Mouse (Mus musculus): Measurements from ENCODE around the gene Ifna5. TPM values are rescaled to one million over a fixed set of nuclear protein-coding genes. Genes with fewer than 3 reads are reported as not detected.
"Not testable (repeated sequence)": the region's sequence is repeated elsewhere in the genome, so short reads cannot be mapped to it uniquely, and the experiment has no call there.

The Ifna5 gene
- polyA plus RNA-seq, 1 experiment from 2014 or later: not detected

DNA sequence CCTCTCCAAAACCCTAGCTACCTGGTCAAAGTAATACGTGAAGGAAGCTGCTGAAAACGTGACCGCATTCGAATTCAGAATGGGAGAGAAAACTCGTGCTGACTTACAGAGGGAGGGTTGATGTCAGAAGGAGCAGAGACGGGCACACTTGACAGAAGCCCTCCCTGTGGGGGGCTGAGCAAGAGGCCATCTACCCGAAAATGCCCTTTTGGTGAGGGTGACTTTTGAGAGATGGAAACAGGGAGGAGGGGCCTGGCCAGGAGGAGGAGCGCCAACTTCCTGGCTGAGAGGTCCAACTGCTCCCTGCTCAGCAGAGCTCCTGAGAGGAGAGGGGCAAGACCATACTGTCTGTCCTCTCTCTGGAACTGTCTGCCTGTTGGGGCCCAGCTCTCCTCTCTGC is 30.1 kb upstream of the Ifna5 start, which contains the start of gene Gm13288:
Gm13288 (plus strand) TSS at position 301 of the 400 bp plus-strand sequence.
- H3K4me2 ChIP-seq (ENCODE audit: low read length): not testable (repeated sequence)
- peak within 1 kb of the TSS in 1 of 2 experiments; percentile 21; a peak in 2 of 4 replicates for H3K4me3 ChIP-seq (ENCODE audit: control insufficient read depth in 1 of 2, insufficient read depth in 1 of 2, low read depth in 1 of 2, low read length in 2 of 2)

DNA sequence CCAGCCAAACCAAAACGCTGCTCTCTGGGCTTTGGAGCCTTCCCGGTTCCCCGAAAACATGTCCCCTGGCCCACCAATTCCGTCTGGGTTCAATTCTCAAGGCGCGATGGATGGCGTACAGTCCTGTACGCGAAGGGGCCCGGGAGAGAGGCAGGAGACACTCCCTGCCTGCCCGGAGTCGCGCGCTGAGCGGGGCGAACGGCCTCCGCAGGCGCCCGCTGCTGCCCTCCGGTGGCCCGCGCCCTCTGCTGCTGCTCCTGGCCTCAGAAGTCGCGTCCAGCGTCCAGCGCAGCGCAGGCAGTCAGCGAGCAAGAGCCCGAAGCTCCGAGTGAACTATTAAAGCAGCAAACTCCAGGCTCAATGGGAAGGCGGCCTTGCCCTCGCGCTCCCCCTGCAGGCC is 29.6 kb upstream of the Ifna5 start:
- H3K4me2 ChIP-seq (ENCODE audit: low read length); ATAC-seq (ENCODE audit: insufficient number of reproducible peaks, insufficient read depth, low FRiP score, low read depth): not testable (repeated sequence)

More for the DNA sequence above, 30.1 kb upstream of the Ifna5 start, which contains the start of gene Gm13288:
- not testable (repeated sequence) for H3K27ac ChIP-seq (replicated peaks in 1 of 2; ENCODE audit: control insufficient read depth in 1 of 2, insufficient read depth in 1 of 2, low read depth in 2 of 2, low read length in 2 of 2); H3K9me3 ChIP-seq (ENCODE audit: control insufficient read depth, low read length); H3K9ac ChIP-seq (ENCODE audit: low read length); ATAC-seq (ENCODE audit: insufficient number of reproducible peaks, insufficient read depth, low FRiP score, low read depth); H3K36me3 ChIP-seq (ENCODE audit: control insufficient read depth, insufficient read depth, low read length); H3K4me1 ChIP-seq (ENCODE audit: control insufficient read depth in 2 of 2, insufficient read depth in 2 of 2, low read length in 2 of 2)
- WGBS: no CpG with 5 or more reads among the region's 8 CpGs
- H3K27me3 ChIP-seq (ENCODE audit: control insufficient read depth, insufficient read depth, low read length): peaks cover 15% of the 10 kb centered on the region

GRCm38 (mm10) chr4:88815928-88816327 is 19.4 kb upstream of the Ifna5 start, which contains the start of gene Ifna7:
TSS of gene Ifna7 (plus strand) at chr4:88816228.
- no peak for ATAC-seq (ENCODE audit: insufficient number of reproducible peaks, insufficient read depth, low FRiP score, low read depth)
- H3K27ac ChIP-seq (replicated peaks in 1 of 2; ENCODE audit: control insufficient read depth in 1 of 2, insufficient read depth in 1 of 2, low read depth in 2 of 2, low read length in 2 of 2): no peak within 1 kb of the TSS
- no peaks in the 10 kb centered on the region for H3K27me3 ChIP-seq (ENCODE audit: control insufficient read depth, insufficient read depth, low read length)
- H3K9me3 ChIP-seq (ENCODE audit: control insufficient read depth, low read length): no peaks in the 10 kb centered on the region
- H3K4me1 ChIP-seq (ENCODE audit: control insufficient read depth in 2 of 2, insufficient read depth in 2 of 2, low read length in 2 of 2): no peaks in the 10 kb centered on the region
- no peaks in the 10 kb centered on the region for H3K36me3 ChIP-seq (ENCODE audit: control insufficient read depth, insufficient read depth, low read length)
- no peak within 1 kb of the TSS for H3K4me3 ChIP-seq (ENCODE audit: control insufficient read depth in 1 of 2, insufficient read depth in 1 of 2, low read depth in 1 of 2, low read length in 2 of 2)
- 47% methylated on average over 3 of the region's 3 CpGs for WGBS
- H3K4me2 ChIP-seq (ENCODE audit: low read length): no peak within 1 kb of the TSS
- H3K9ac ChIP-seq (ENCODE audit: low read length): no peak within 1 kb of the TSS

More for the DNA sequence above, 29.6 kb upstream of the Ifna5 start:
- not testable (repeated sequence) for H3K9ac ChIP-seq (ENCODE audit: low read length); H3K36me3 ChIP-seq (ENCODE audit: control insufficient read depth, insufficient read depth, low read length); H3K27ac ChIP-seq (replicated peaks in 1 of 2; ENCODE audit: control insufficient read depth in 1 of 2, insufficient read depth in 1 of 2, low read depth in 2 of 2, low read length in 2 of 2); H3K9me3 ChIP-seq (ENCODE audit: control insufficient read depth, low read length); H3K4me1 ChIP-seq (ENCODE audit: control insufficient read depth in 2 of 2, insufficient read depth in 2 of 2, low read length in 2 of 2)
- Histone ChIP-seq H3K27me3 (ENCODE audit: control insufficient read depth, insufficient read depth, low read length) (peaks cover 15% of the 10 kb centered on the region), H3K4me3 (ENCODE audit: control insufficient read depth in 1 of 2, insufficient read depth in 1 of 2, low read depth in 1 of 2, low read length in 2 of 2) (peak overlapping the region in 1 of 2 experiments; percentile 21; a peak in 2 of 4 replicates)
- no CpG with 5 or more reads among the region's 34 CpGs for WGBS

DNA sequence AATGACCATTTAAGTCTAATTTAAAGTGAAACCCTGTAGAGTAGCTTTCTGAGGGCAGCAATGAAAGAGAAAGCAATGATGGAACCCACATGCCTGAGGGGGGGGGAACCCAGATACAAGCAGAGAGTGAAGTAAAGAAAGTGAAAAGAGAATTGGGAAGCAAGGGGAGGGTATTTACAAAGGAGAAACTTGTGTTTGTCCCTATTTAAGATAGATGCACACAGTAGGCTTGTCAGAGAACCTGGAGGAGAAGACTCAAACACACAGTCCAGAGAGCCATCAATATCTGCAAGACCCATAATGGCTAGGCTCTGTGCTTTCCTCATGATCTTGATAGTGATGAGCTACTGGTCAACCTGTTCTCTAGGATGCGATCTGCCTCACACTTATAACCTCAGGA is 15.7 kb upstream of the Ifna5 start, which contains the start of gene Ifna11:
Ifna11 (plus strand) TSS at position 301 of the 400 bp plus-strand sequence.
- 63% methylated on average over 1 of the region's 1 CpGs for WGBS
- no peak within 1 kb of the TSS for H3K27ac ChIP-seq (replicated peaks in 1 of 2; ENCODE audit: control insufficient read depth in 1 of 2, insufficient read depth in 1 of 2, low read depth in 2 of 2, low read length in 2 of 2)
- no peaks in the 10 kb centered on the region for H3K36me3 ChIP-seq (ENCODE audit: control insufficient read depth, insufficient read depth, low read length)
- no peak for ATAC-seq (ENCODE audit: insufficient number of reproducible peaks, insufficient read depth, low FRiP score, low read depth)
- H3K27me3 ChIP-seq (ENCODE audit: control insufficient read depth, insufficient read depth, low read length): no peaks in the 10 kb centered on the region
- no peak within 1 kb of the TSS for H3K9ac ChIP-seq (ENCODE audit: low read length)
- no peaks in the 10 kb centered on the region for H3K9me3 ChIP-seq (ENCODE audit: control insufficient read depth, low read length)
- H3K4me1 ChIP-seq (ENCODE audit: control insufficient read depth in 2 of 2, insufficient read depth in 2 of 2, low read length in 2 of 2): no peaks in the 10 kb centered on the region
- H3K4me3 ChIP-seq (ENCODE audit: control insufficient read depth in 1 of 2, insufficient read depth in 1 of 2, low read depth in 1 of 2, low read length in 2 of 2): no peak within 1 kb of the TSS
- no peak within 1 kb of the TSS for H3K4me2 ChIP-seq (ENCODE audit: low read length)

DNA sequence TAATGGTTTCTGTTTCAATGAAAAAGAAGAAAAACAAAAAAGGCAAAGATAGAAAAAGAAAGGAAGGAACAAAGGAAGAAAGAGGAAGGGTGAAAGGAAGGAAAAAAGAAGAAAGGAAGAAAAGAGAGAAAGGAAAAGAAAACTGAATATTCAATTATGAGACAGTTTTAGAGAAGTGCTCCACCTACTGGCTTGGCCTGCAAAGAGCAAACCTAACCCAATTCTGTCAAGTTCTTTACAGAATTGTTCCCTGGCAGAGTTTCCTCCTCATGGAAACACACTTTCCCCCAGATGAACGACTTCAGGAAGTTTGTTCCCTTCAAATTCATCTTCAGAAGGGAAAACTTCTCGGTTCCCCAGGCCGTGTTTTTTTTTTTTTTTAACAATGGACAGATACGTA is 12.3 kb upstream of the Ifna5 start:
- no peaks in the 10 kb centered on the region for H3K9me3 ChIP-seq (ENCODE audit: control insufficient read depth, low read length)
- H3K9ac ChIP-seq (ENCODE audit: low read length): no peak overlapping the region
- no peak for ATAC-seq (ENCODE audit: insufficient number of reproducible peaks, insufficient read depth, low FRiP score, low read depth)
- H3K4me1 ChIP-seq (ENCODE audit: control insufficient read depth in 2 of 2, insufficient read depth in 2 of 2, low read length in 2 of 2): no peaks in the 10 kb centered on the region
- no peak overlapping the region for H3K4me2 ChIP-seq (ENCODE audit: low read length)
- H3K27ac ChIP-seq (replicated peaks in 1 of 2; ENCODE audit: control insufficient read depth in 1 of 2, insufficient read depth in 1 of 2, low read depth in 2 of 2, low read length in 2 of 2): no peak overlapping the region
- no peaks in the 10 kb centered on the region for H3K27me3 ChIP-seq (ENCODE audit: control insufficient read depth, insufficient read depth, low read length)
- WGBS: 23% methylated on average over 4 of the region's 4 CpGs
- no peak overlapping the region for H3K4me3 ChIP-seq (ENCODE audit: control insufficient read depth in 1 of 2, insufficient read depth in 1 of 2, low read depth in 1 of 2, low read length in 2 of 2)
- H3K36me3 ChIP-seq (ENCODE audit: control insufficient read depth, insufficient read depth, low read length): no peaks in the 10 kb centered on the region

DNA sequence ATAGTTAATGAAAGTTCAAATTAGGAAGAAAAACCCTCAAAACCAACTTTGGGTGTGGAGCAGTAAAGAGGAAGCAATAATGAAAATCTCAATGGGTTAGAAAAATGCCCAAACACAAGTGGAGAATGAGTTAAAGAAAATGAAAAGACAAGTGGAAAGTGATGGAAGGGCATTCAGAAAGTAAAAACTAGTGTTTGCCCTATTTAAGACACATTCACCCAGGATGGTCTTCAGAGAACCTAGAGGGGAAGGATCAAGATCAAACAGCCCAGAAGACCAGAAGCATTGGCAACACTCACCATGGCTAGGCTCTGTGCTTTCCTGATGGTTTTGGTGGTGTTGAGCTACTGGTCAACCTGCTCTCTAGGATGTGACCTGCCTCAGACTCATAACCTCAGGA is 8.2 kb upstream of the Ifna5 start, which contains the start of gene Ifna6:
Ifna6 (plus strand) TSS at position 301 of the 400 bp plus-strand sequence.
- H3K36me3 ChIP-seq (ENCODE audit: control insufficient read depth, insufficient read depth, low read length); H3K4me2 ChIP-seq (ENCODE audit: low read length); H3K4me3 ChIP-seq (ENCODE audit: control insufficient read depth in 1 of 2, insufficient read depth in 1 of 2, low read depth in 1 of 2, low read length in 2 of 2); H3K27me3 ChIP-seq (ENCODE audit: control insufficient read depth, insufficient read depth, low read length); ATAC-seq (ENCODE audit: insufficient number of reproducible peaks, insufficient read depth, low FRiP score, low read depth); H3K9ac ChIP-seq (ENCODE audit: low read length); H3K4me1 ChIP-seq (ENCODE audit: control insufficient read depth in 2 of 2, insufficient read depth in 2 of 2, low read length in 2 of 2); H3K9me3 ChIP-seq (ENCODE audit: control insufficient read depth, low read length); H3K27ac ChIP-seq (replicated peaks in 1 of 2; ENCODE audit: control insufficient read depth in 1 of 2, insufficient read depth in 1 of 2, low read depth in 2 of 2, low read length in 2 of 2): not testable (repeated sequence)

DNA sequence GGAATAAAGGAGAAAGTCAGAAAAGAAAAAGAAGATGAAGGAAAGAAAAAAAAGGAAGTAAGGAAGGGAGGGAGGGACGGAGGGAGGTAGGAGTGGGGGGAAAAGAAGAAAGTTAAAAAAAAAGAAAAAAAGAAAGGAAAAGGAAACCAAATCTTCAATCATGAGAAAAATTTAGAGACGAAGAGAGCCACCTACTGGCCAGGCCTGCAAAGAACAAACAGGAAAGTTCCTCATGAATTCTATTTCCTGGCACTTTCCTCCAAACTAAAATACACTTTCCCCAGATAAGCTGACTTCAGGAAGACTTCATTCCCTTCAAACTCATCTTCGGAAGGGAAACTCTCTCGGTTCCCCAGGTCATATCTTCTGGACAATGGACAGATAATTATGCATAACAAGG is 4.8 kb upstream of the Ifna5 start:
- H3K27me3 ChIP-seq (ENCODE audit: control insufficient read depth, insufficient read depth, low read length): no peaks in the 10 kb centered on the region
- no peaks in the 10 kb centered on the region for H3K9me3 ChIP-seq (ENCODE audit: control insufficient read depth, low read length)
- ATAC-seq (ENCODE audit: insufficient number of reproducible peaks, insufficient read depth, low FRiP score, low read depth): no peak
- 17% methylated on average over 4 of the region's 4 CpGs for WGBS
- no peak overlapping the region for H3K4me2 ChIP-seq (ENCODE audit: low read length)
- H3K4me3 ChIP-seq (ENCODE audit: control insufficient read depth in 1 of 2, insufficient read depth in 1 of 2, low read depth in 1 of 2, low read length in 2 of 2): no peak overlapping the region
- no peaks in the 10 kb centered on the region for H3K36me3 ChIP-seq (ENCODE audit: control insufficient read depth, insufficient read depth, low read length)
- H3K27ac ChIP-seq (replicated peaks in 1 of 2; ENCODE audit: control insufficient read depth in 1 of 2, insufficient read depth in 1 of 2, low read depth in 2 of 2, low read length in 2 of 2): no peak overlapping the region
- no peaks in the 10 kb centered on the region for H3K4me1 ChIP-seq (ENCODE audit: control insufficient read depth in 2 of 2, insufficient read depth in 2 of 2, low read length in 2 of 2)
- no peak overlapping the region for H3K9ac ChIP-seq (ENCODE audit: low read length)

GRCm38 (mm10) chr4:88838828-88839227 is 3.5 kb downstream of the Ifna5 start:
- 42% methylated on average over 3 of the region's 3 CpGs for WGBS
- no peak overlapping the region for H3K27ac ChIP-seq (replicated peaks in 1 of 2; ENCODE audit: control insufficient read depth in 1 of 2, insufficient read depth in 1 of 2, low read depth in 2 of 2, low read length in 2 of 2)
- H3K36me3 ChIP-seq (ENCODE audit: control insufficient read depth, insufficient read depth, low read length): no peaks in the 10 kb centered on the region
- ATAC-seq (ENCODE audit: insufficient number of reproducible peaks, insufficient read depth, low FRiP score, low read depth): no peak
- H3K27me3 ChIP-seq (ENCODE audit: control insufficient read depth, insufficient read depth, low read length): no peaks in the 10 kb centered on the region
- H3K4me3 ChIP-seq (ENCODE audit: control insufficient read depth in 1 of 2, insufficient read depth in 1 of 2, low read depth in 1 of 2, low read length in 2 of 2): no peak overlapping the region
- H3K9ac ChIP-seq (ENCODE audit: low read length): no peak overlapping the region
- no peaks in the 10 kb centered on the region for H3K4me1 ChIP-seq (ENCODE audit: control insufficient read depth in 2 of 2, insufficient read depth in 2 of 2, low read length in 2 of 2)
- no peaks in the 10 kb centered on the region for H3K9me3 ChIP-seq (ENCODE audit: control insufficient read depth, low read length)
- no peak overlapping the region for H3K4me2 ChIP-seq (ENCODE audit: low read length)

All from heart, embryonic 14.5 days (tissue).